Mouse (Mus musculus) monocyte, adult 5-6 weeks (primary cell): Measurements from ENCODE around the gene Lamb3. TPM values are rescaled to one million over a fixed set of nuclear protein-coding genes. Genes with fewer than 3 reads are reported as not detected.
"Not testable (repeated sequence)": the region's sequence is repeated elsewhere in the genome, so short reads cannot be mapped to it uniquely, and the experiment has no call there.

Experiments
- ATAC-seq: fragments of 153-309, 156-312 bp; replicated peaks from 2 replicates; pipeline ENCODE4 v1.8.0; 2017; ENCODE audit warnings: mild to moderate bottlenecking; ENCODE audit not compliant: low TSS enrichment, insufficient number of reproducible peaks, severe bottlenecking, poor library complexity, low FRiP score
- total RNA-seq: library from RNA; stranded (forward); fragments of 200-1000, 200-491, 200-594 nt; gene quantifications from 3 replicates; pipeline ENCODE4 v1.2.3, GENCODE M21; 2017

Lamb3 gene
- total RNA-seq, 1 experiment from 2014 or later, result 5.6 TPM

- no peak for ATAC-seq
Observed at GRCm38 (mm10) chr1:193238426-193238825, 30.9 kb downstream of the Lamb3 start.

- no peak for ATAC-seq
Observed at GRCm38 (mm10) chr1:193241436-193241835, 33.9 kb downstream of the Lamb3 start.

- ATAC-seq, result peak; percentile 93
Observed at GRCm38 (mm10) chr1:193242238-193242637, 34.7 kb downstream of the Lamb3 start.

GRCm38 (mm10) chr1:193242863-193243262 is 35.4 kb downstream of the Lamb3 start:
- peak; percentile 69 for ATAC-seq

- no peak for ATAC-seq
Observed at GRCm38 (mm10) chr1:193243571-193244193, 36.2 kb downstream of the Lamb3 start.

GRCm38 (mm10) chr1:193244235-193244634 is 36.7 kb downstream of the Lamb3 start:
- ATAC-seq, result no peak

- ATAC-seq, result no peak
Observed at GRCm38 (mm10) chr1:193250026-193250425, 42.5 kb downstream of the Lamb3 start.

- ATAC-seq, result no peak
Observed at GRCm38 (mm10) chr1:193251386-193251785, 43.9 kb downstream of the Lamb3 start.

- no peak for ATAC-seq
Observed at GRCm38 (mm10) chr1:193252616-193253015, 45.1 kb downstream of the Lamb3 start.

- ATAC-seq, result not testable (repeated sequence)
Observed at GRCm38 (mm10) chr1:193253895-193254294, 46.4 kb downstream of the Lamb3 start.

GRCm38 (mm10) chr1:193255032-193255431 is 47.5 kb downstream of the Lamb3 start:
- no peak for ATAC-seq

- peak; percentile 32; the same call in 1 of the 2 replicates for ATAC-seq
Observed at GRCm38 (mm10) chr1:193255488-193256288, 48.2 kb downstream of the Lamb3 start.

GRCm38 (mm10) chr1:193256289-193256577 is 48.7 kb downstream of the Lamb3 start:
- no peak for ATAC-seq

GRCm38 (mm10) chr1:193256621-193257098 is 49.2 kb downstream of the Lamb3 start:
- no peak for ATAC-seq

GRCm38 (mm10) chr1:193259559-193259958 is 52.1 kb downstream of the Lamb3 start:
- ATAC-seq, result no peak

- ATAC-seq, result no peak
Observed at GRCm38 (mm10) chr1:193261897-193262548, 54.5 kb downstream of the Lamb3 start.

- no peak for ATAC-seq
Observed at GRCm38 (mm10) chr1:193263026-193263907, 55.8 kb downstream of the Lamb3 start.

- ATAC-seq, result peak; percentile 54
Observed at GRCm38 (mm10) chr1:193263955-193264598, 56.6 kb downstream of the Lamb3 start, which contains the start of gene Hsd11b1. Hsd11b1 (minus strand) TSS chr1:193264075.
